Mouse (Mus musculus): ENCODE data around the gene Ptprt. TPM values are rescaled to one million over a fixed set of nuclear protein-coding genes. Genes with fewer than 3 reads are reported as not detected.

Ptprt gene
- polyA plus RNA-seq, 1 experiment from 2014 or later = 23.6 TPM

DNA sequence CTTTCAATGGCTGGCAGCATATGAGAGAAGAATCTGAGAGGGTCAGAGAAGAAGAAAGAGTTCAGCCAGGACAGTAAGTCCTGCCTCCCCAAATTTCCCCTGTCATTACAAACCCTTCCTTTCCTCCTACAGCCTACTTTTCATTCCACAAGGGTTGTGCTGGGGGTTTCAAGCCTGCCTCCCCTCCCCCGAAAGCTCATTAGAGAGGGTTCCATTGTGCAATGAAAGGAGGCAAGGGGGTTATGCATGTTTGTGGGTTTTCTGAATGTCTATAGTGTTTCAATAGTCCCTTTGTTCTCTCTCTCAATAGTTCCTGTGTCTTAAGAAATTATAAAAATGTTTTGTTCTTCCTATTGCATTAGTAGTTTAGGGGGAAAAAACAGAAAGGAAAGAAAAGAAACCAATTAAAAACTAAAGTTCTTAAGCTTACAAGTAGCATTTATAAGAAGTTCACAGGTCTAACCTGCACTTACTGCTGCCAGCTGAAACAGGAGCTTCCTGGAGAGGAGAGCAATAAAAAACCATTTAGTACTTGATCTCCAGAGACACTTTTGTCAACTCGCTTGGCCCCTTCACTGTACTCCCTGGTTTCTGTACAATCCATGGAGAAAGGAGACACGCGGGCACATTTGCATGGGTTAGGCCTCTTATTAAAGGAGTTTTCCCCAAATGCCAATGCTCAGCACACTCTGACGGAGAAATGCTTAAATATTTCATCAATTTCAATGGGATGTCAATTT, 247.7 kb downstream of the Ptprt start:
- H3K27ac ChIP-seq (ENCODE audit: low read depth, low read length) = no peak overlapping the region
- no peak overlapping the region for H3K9ac ChIP-seq (replicated peaks; ENCODE audit: low read depth, low read length)
- no peaks in the 10 kb centered on the region for H3K9me3 ChIP-seq (ENCODE audit: control insufficient read depth, low read length)
- peak; percentile 51; the same call in 1 of the 2 replicates for ATAC-seq (ENCODE audit: low read depth)
- H3K4me3 ChIP-seq (ENCODE audit: low read depth, low read length) = no peak overlapping the region
- H3K4me2 ChIP-seq (ENCODE audit: low read depth, low read length) = no peak overlapping the region
- H3K36me3 ChIP-seq (ENCODE audit: control insufficient read depth, insufficient read depth, low read length) = no peaks in the 10 kb centered on the region
- H3K4me1 ChIP-seq (ENCODE audit: control insufficient read depth, insufficient read depth, low read length) = no peaks in the 10 kb centered on the region; the same call in 1 of the 2 replicates
- no peaks in the 10 kb centered on the region for H3K27me3 ChIP-seq (ENCODE audit: control insufficient read depth, insufficient read depth, low read length)
- 21% methylated on average over 5 of the region's 5 CpGs for WGBS

- Histone ChIP-seq H3K27ac (ENCODE audit: low read depth, low read length) (no peak overlapping the region), H3K4me2 (ENCODE audit: low read depth, low read length) (no peak overlapping the region), H3K4me1 (ENCODE audit: control insufficient read depth, insufficient read depth, low read length) (no peaks in the 10 kb centered on the region; the same call in 1 of the 2 replicates), H3K27me3 (ENCODE audit: control insufficient read depth, insufficient read depth, low read length) (no peaks in the 10 kb centered on the region), H3K9ac (replicated peaks; ENCODE audit: low read depth, low read length) (no peak overlapping the region), H3K4me3 (ENCODE audit: low read depth, low read length) (no peak overlapping the region), H3K9me3 (ENCODE audit: control insufficient read depth, low read length) (no peaks in the 10 kb centered on the region), H3K36me3 (ENCODE audit: control insufficient read depth, insufficient read depth, low read length) (no peaks in the 10 kb centered on the region)
- 82% methylated on average over 4 of the region's 4 CpGs for WGBS
- no peak for ATAC-seq (ENCODE audit: low read depth)
Observed at GRCm38 (mm10) chr2:162411014-162411413, 249.9 kb downstream of the Ptprt start.

DNA sequence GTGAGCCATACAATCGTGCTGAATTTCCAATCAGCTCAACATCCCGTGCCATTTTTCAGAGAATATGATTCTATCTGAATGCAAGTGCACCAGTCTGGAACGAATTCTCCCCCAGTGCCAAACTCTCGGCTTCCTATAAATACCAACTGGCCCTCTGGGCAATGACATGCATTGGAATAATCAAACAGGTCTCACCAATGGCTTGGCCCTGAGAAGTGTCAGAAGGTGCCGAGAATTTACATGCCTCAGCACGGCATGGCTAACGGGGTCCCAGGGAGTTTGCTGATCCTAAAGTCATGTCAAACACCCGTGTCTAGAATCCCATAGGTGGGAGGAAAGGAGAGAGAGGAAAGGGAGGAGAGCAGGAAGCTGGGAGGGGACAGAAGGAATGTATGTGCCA, 251.7 kb downstream of the Ptprt start:
- Histone ChIP-seq H3K36me3 (ENCODE audit: control insufficient read depth, insufficient read depth, low read length) (no peaks in the 10 kb centered on the region), H3K27ac (ENCODE audit: low read depth, low read length) (no peak overlapping the region), H3K4me3 (ENCODE audit: low read depth, low read length) (no peak overlapping the region), H3K9me3 (ENCODE audit: control insufficient read depth, low read length) (no peaks in the 10 kb centered on the region), H3K27me3 (ENCODE audit: control insufficient read depth, insufficient read depth, low read length) (no peaks in the 10 kb centered on the region), H3K9ac (replicated peaks; ENCODE audit: low read depth, low read length) (no peak overlapping the region), H3K4me2 (ENCODE audit: low read depth, low read length) (no peak overlapping the region), H3K4me1 (ENCODE audit: control insufficient read depth, insufficient read depth, low read length) (no peaks in the 10 kb centered on the region; the same call in 1 of the 2 replicates)
- 78% methylated on average over 8 of the region's 8 CpGs for WGBS
- ATAC-seq (ENCODE audit: low read depth) = no peak

GRCm38 (mm10) chr2:162401316-162402100, 259.4 kb downstream of the Ptprt start:
- Histone ChIP-seq H3K27me3 (ENCODE audit: control insufficient read depth, insufficient read depth, low read length) (no peaks in the 10 kb centered on the region), H3K4me1 (ENCODE audit: control insufficient read depth, insufficient read depth, low read length) (no peaks in the 10 kb centered on the region), H3K9ac (replicated peaks; ENCODE audit: low read depth, low read length) (no peak overlapping the region), H3K36me3 (ENCODE audit: control insufficient read depth, insufficient read depth, low read length) (no peaks in the 10 kb centered on the region), H3K4me3 (ENCODE audit: low read depth, low read length) (no peak overlapping the region), H3K4me2 (ENCODE audit: low read depth, low read length) (no peak overlapping the region), H3K27ac (ENCODE audit: low read depth, low read length) (no peak overlapping the region), H3K9me3 (ENCODE audit: control insufficient read depth, low read length) (no peaks in the 10 kb centered on the region; the same call in 1 of the 2 replicates)
- WGBS = 46% methylated on average over 6 of the region's 6 CpGs
- ATAC-seq (ENCODE audit: low read depth) = no peak

- no peaks in the 10 kb centered on the region for H3K36me3 ChIP-seq (ENCODE audit: control insufficient read depth, insufficient read depth, low read length)
Observed at GRCm38 (mm10) chr2:162394601-162395000, 266.3 kb downstream of the Ptprt start.

GRCm38 (mm10) chr2:162391834-162392233, 269.1 kb downstream of the Ptprt start:
- ATAC-seq (ENCODE audit: low read depth) = peak; percentile 28; the same call in 1 of the 2 replicates
- 27% methylated on average over 4 of the region's 4 CpGs for WGBS
- no peaks in the 10 kb centered on the region for H3K27me3 ChIP-seq (ENCODE audit: control insufficient read depth, insufficient read depth, low read length)
- H3K27ac ChIP-seq (ENCODE audit: low read depth, low read length) = peak overlapping the region; percentile 44; the same call in 1 of the 2 replicates
- H3K4me2 ChIP-seq (ENCODE audit: low read depth, low read length) = no peak overlapping the region
- no peak overlapping the region for H3K4me3 ChIP-seq (ENCODE audit: low read depth, low read length)
- H3K9me3 ChIP-seq (ENCODE audit: control insufficient read depth, low read length) = no peaks in the 10 kb centered on the region
- H3K36me3 ChIP-seq (ENCODE audit: control insufficient read depth, insufficient read depth, low read length) = no peaks in the 10 kb centered on the region
- H3K4me1 ChIP-seq (ENCODE audit: control insufficient read depth, insufficient read depth, low read length) = 0 out of 2 replicates have a peak, but pooled peaks cover 4% of the 10 kb centered on the region
- no peak overlapping the region for H3K9ac ChIP-seq (replicated peaks; ENCODE audit: low read depth, low read length)

More at GRCm38 (mm10) chr2:162394601-162395000, 266.3 kb downstream of the Ptprt start:
- H3K27me3 ChIP-seq (ENCODE audit: control insufficient read depth, insufficient read depth, low read length) = no peaks in the 10 kb centered on the region
- H3K4me2 ChIP-seq (ENCODE audit: low read depth, low read length) = no peak overlapping the region
- no peak overlapping the region for H3K27ac ChIP-seq (ENCODE audit: low read depth, low read length)
- H3K9me3 ChIP-seq (ENCODE audit: control insufficient read depth, low read length) = no peaks in the 10 kb centered on the region
- 80% methylated on average over 6 of the region's 6 CpGs for WGBS
- H3K4me3 ChIP-seq (ENCODE audit: low read depth, low read length) = no peak overlapping the region
- ATAC-seq (ENCODE audit: low read depth) = no peak
- H3K4me1 ChIP-seq (ENCODE audit: control insufficient read depth, insufficient read depth, low read length) = 0 out of 2 replicates have a peak, but pooled peaks cover 4% of the 10 kb centered on the region
- H3K9ac ChIP-seq (replicated peaks; ENCODE audit: low read depth, low read length) = no peak overlapping the region

DNA sequence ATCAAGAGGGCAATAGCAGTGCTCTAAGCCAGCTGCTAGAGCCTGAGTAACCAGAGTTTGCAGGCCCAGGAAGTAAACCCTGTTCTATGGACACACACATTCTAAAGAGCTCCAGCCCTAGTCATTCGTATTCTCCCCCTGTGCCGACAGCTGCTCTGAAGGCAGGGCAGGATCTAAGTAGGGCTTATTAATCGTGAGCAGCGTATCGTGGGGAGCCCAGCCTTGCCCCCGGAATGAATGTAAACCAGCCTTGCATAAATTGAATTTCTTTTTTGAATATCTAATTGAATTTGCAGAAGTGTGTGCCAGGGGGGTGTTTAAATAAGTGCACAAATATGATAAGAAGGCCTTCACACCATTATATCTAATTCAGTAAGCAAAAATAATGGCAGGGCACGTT, 283.6 kb downstream of the Ptprt start:
- Histone ChIP-seq H3K9ac (replicated peaks; ENCODE audit: low read depth, low read length) (no peak overlapping the region), H3K4me3 (ENCODE audit: low read depth, low read length) (no peak overlapping the region), H3K9me3 (ENCODE audit: control insufficient read depth, low read length) (no peaks in the 10 kb centered on the region), H3K4me1 (ENCODE audit: control insufficient read depth, insufficient read depth, low read length) (no peaks in the 10 kb centered on the region), H3K27ac (ENCODE audit: low read depth, low read length) (no peak overlapping the region), H3K27me3 (ENCODE audit: control insufficient read depth, insufficient read depth, low read length) (no peaks in the 10 kb centered on the region), H3K36me3 (ENCODE audit: control insufficient read depth, insufficient read depth, low read length) (no peaks in the 10 kb centered on the region), H3K4me2 (ENCODE audit: low read depth, low read length) (no peak overlapping the region)
- no peak for ATAC-seq (ENCODE audit: low read depth)
- WGBS = 50% methylated on average over 7 of the region's 7 CpGs

DNA sequence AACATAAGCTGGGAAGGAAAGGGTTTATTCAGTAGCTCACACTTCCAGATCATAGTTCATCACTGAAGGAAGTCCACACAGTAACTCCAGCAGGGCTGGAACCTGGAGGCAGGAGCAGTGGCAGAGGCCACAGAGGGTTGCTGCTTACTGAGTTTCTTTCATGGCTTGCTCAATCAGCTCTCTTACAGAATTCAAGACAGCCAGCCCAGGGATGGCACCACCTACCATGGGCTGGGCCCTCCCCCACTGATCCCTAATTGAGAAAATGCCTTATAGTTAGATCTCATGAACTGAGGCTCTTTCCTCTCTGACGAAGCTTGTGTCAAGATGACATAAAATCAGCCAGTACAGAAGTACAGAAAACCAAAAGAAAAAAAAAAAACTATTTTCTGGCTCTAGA, 311.9 kb downstream of the Ptprt start:
- no peak overlapping the region for H3K27ac ChIP-seq (ENCODE audit: low read depth, low read length)

GRCm38 (mm10) chr2:162341846-162342245, 319.1 kb downstream of the Ptprt start:
- no peak overlapping the region for H3K4me2 ChIP-seq (ENCODE audit: low read depth, low read length)

More for the DNA sequence above, 311.9 kb downstream of the Ptprt start:
- no peaks in the 10 kb centered on the region for H3K36me3 ChIP-seq (ENCODE audit: control insufficient read depth, insufficient read depth, low read length)
- no peak overlapping the region for H3K4me2 ChIP-seq (ENCODE audit: low read depth, low read length)
- H3K4me1 ChIP-seq (ENCODE audit: control insufficient read depth, insufficient read depth, low read length) = no peaks in the 10 kb centered on the region
- H3K9me3 ChIP-seq (ENCODE audit: control insufficient read depth, low read length) = no peaks in the 10 kb centered on the region
- H3K4me3 ChIP-seq (ENCODE audit: low read depth, low read length) = no peak overlapping the region
- H3K27me3 ChIP-seq (ENCODE audit: control insufficient read depth, insufficient read depth, low read length) = no peaks in the 10 kb centered on the region
- H3K9ac ChIP-seq (replicated peaks; ENCODE audit: low read depth, low read length) = no peak overlapping the region
- 56% methylated on average over 1 of the region's 1 CpGs for WGBS
- no peak for ATAC-seq (ENCODE audit: low read depth)

More at GRCm38 (mm10) chr2:162341846-162342245, 319.1 kb downstream of the Ptprt start:
- no peak overlapping the region for H3K27ac ChIP-seq (ENCODE audit: low read depth, low read length)
- WGBS = 66% methylated on average over 2 of the region's 2 CpGs
- ATAC-seq (ENCODE audit: low read depth) = no peak
- no peaks in the 10 kb centered on the region for H3K36me3 ChIP-seq (ENCODE audit: control insufficient read depth, insufficient read depth, low read length)
- no peaks in the 10 kb centered on the region for H3K4me1 ChIP-seq (ENCODE audit: control insufficient read depth, insufficient read depth, low read length)
- no peak overlapping the region for H3K4me3 ChIP-seq (ENCODE audit: low read depth, low read length)
- no peak overlapping the region for H3K9ac ChIP-seq (replicated peaks; ENCODE audit: low read depth, low read length)
- H3K27me3 ChIP-seq (ENCODE audit: control insufficient read depth, insufficient read depth, low read length) = no peaks in the 10 kb centered on the region
- H3K9me3 ChIP-seq (ENCODE audit: control insufficient read depth, low read length) = no peaks in the 10 kb centered on the region

Data from neural tube, embryonic 14.5 days (tissue).